In the genomic region with DNA sequence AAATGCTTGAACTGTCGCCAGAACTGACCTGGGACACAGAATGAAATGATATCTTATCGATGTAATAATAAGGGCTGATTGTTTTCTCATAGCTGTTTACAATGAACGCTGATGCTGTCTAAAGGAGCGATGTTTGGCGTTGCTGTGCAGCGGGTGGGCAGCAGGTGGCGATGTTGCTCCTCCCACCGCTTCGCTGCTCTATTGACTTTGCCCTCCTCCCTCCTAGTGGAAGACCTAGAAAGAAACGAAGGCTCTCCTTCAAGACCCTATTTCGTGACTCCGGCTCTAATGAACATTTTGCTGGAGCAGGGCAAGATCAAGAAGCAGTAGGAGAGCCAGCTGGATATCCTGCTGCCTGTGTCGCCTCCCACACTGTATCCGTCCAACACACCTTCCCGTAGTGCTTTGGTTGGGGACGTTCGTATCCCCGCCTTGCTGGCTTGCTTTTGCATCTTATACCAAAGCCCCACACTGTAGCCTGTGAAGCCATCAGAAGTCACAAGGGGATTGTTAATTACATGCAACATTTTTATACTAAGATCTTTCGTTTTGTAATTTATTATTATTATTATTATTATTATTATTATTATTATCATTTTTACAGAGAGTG, we compare ENCODE assay signal across 8 mouse cellular contexts.
A peak's percentile ranks its signal among the peaks of the same experiment; 100 is the strongest.
DNase-seq lines count a peak whose midpoint lies in the region; ATAC-seq lines count a peak whose summit lies in the region.

No protein-coding gene starts in this region.

- H3K4me3 ChIP-seq in hindbrain, embryonic 11.5 days (ENCODE audit: low read depth, low read length) = 0 out of 2 replicates have a peak overlapping the region, but pooled peaks have one; percentile 14
- peak overlapping the region; percentile 20; the same call in 1 of the 2 replicates for H3K4me3 ChIP-seq in lung, embryonic 15.5 days

- peak; percentile 48 for DNase-seq in MN1 (ENCODE audit: low spot score)
- DNase-seq in cerebellum, adult 8-10 months = peak; percentile 63
- peak; percentile 91 for DNase-seq in hindbrain, embryonic 11.5 days (ENCODE audit: low spot score)
- DNase-seq in layer of hippocampus, adult 9-10 months (ENCODE audit: low spot score) = peak; percentile 73
- peak; percentile 4 for DNase-seq in retina, adult 2 months (ENCODE audit: low read depth, low spot score)
- peak; percentile 80 for DNase-seq in thymus, postnatal 4 days

- no peaks in the 10 kb centered on the region for H3K4me1 ChIP-seq in hindbrain, embryonic 11.5 days (replicated peaks; ENCODE audit: control insufficient read depth, insufficient read depth, low read length)
- 0 out of 2 replicates have a peak, but pooled peaks cover 2% of the 10 kb centered on the region for H3K4me1 ChIP-seq in lung, embryonic 15.5 days

- ATAC-seq in frontal cortex, adult (ENCODE audit: low TSS enrichment) = peak; percentile 95
- ATAC-seq in hindbrain, embryonic 11.5 days (ENCODE audit: low FRiP score) = peak; percentile 81
- ATAC-seq in lung, embryonic 15.5 days (ENCODE audit: borderline replicate concordance, extremely low read depth, low FRiP score, low TSS enrichment) = peak; percentile 42; the same call in 1 of the 2 replicates

- H3K4me2 ChIP-seq in hindbrain, embryonic 11.5 days (replicated peaks; ENCODE audit: low read depth, low read length) = peak overlapping the region; percentile 47
- peak overlapping the region; percentile 50 for H3K4me2 ChIP-seq in lung, embryonic 15.5 days

- no peaks in the 10 kb centered on the region for H3K36me3 ChIP-seq in hindbrain, embryonic 11.5 days (ENCODE audit: control insufficient read depth, insufficient read depth, low read length)
- no peaks in the 10 kb centered on the region for H3K36me3 ChIP-seq in lung, embryonic 15.5 days

- H3K27ac ChIP-seq in hindbrain, embryonic 11.5 days (ENCODE audit: low read depth, low read length) = no peak overlapping the region
- no peak overlapping the region for H3K27ac ChIP-seq in lung, embryonic 15.5 days

- 17% methylated on average over 19 of the region's 19 CpGs for WGBS in hindbrain, embryonic 11.5 days
- WGBS in lung, embryonic 15.5 days = 14% methylated on average over 19 of the region's 19 CpGs

- no peak overlapping the region for H3K9ac ChIP-seq in hindbrain, embryonic 11.5 days (ENCODE audit: low read depth, low read length)
- H3K9ac ChIP-seq in lung, embryonic 15.5 days = no peak overlapping the region

- H3K9me3 ChIP-seq in hindbrain, embryonic 11.5 days (ENCODE audit: control insufficient read depth, low read length) = no peaks in the 10 kb centered on the region
- H3K9me3 ChIP-seq in lung, embryonic 15.5 days = no peaks in the 10 kb centered on the region

- no peaks in the 10 kb centered on the region for H3K27me3 ChIP-seq in hindbrain, embryonic 11.5 days (ENCODE audit: control insufficient read depth, insufficient read depth, low read length)
- H3K27me3 ChIP-seq in lung, embryonic 15.5 days = peaks cover 11% of the 10 kb centered on the region

Comparison
In these comparisons a context has a peak if more than half of its experiments do, and no peak if none do; other contexts are left out.
1. DNase-seq: peak in every context shown above with its lines; median percentile 91 in hindbrain, embryonic 11.5 days; 80 in thymus, postnatal 4 days; 73 in layer of hippocampus, adult 9-10 months; 63 in cerebellum, adult 8-10 months; 48 in MN1; 4 in retina, adult 2 months.
2. ATAC-seq: peak in every context shown above with its lines; median percentile 95 in frontal cortex, adult; 81 in hindbrain, embryonic 11.5 days; 42 in lung, embryonic 15.5 days.